Mouse (Mus musculus): ENCODE measurements around the gene Fat4.

GRCm38 (mm10) chr3:38928751-38929150, 42.0 kb downstream of the Fat4 start:
- TF ChIP-seq CTCF (IDR thresholded peaks at IDR 0.05; ENCODE audit: low read depth) (no peak), EP300 (IDR thresholded peaks at IDR 0.05; ENCODE audit: low read depth) (no peak)
